Mouse (Mus musculus): ENCODE measurements around the gene Raver1.

- TF ChIP-seq CTCF (IDR thresholded peaks at IDR 0.05) (no peak), POLR2A (IDR thresholded peaks at IDR 0.05; ENCODE audit: insufficient read depth, low read depth, low read length) (peak; percentile 68)
Observed at GRCm38 (mm10) chr9:21131059-21131956, 39.5 kb upstream of the Raver1 start, which contains the start of gene Tyk2.

Measured in heart, adult 2 months (tissue).